In genomic region chr8:79680555-79680954, GRCm38 (mm10) we compare ENCODE assay signal across 8 mouse cellular contexts. TPM values are rescaled to one million over a fixed set of nuclear protein-coding genes. Genes with fewer than 3 reads are reported as not detected.
DNase-seq lines count a peak whose midpoint lies in the region; ATAC-seq and TF ChIP-seq lines count a peak whose summit lies in the region.

No protein-coding gene starts in this region.

- H3K27ac ChIP-seq in bone marrow macrophage, adult 2 months (ENCODE audit: insufficient read depth, low read depth, low read length), result peak overlapping the region; percentile 49
- H3K27ac ChIP-seq in limb, embryonic 11.5 days (replicated peaks; ENCODE audit: low read depth, low read length), result no peak overlapping the region
- H3K27ac ChIP-seq in midbrain, embryonic 11.5 days (ENCODE audit: low read depth, low read length), result no peak overlapping the region

- peak overlapping the region; percentile 66 for H3K4me2 ChIP-seq in limb, embryonic 11.5 days (ENCODE audit: low read depth, severe bottlenecking)
- peak overlapping the region; percentile 45 for H3K4me2 ChIP-seq in midbrain, embryonic 11.5 days

- TF ChIP-seq CTCF in bone marrow macrophage, adult 2 months (IDR thresholded peaks at IDR 0.05; ENCODE audit: low read depth, low read length), result no peak

- H3K36me3 ChIP-seq in limb, embryonic 11.5 days (ENCODE audit: control insufficient read depth, insufficient read depth, low read length), result peaks cover 8% of the 10 kb centered on the region; the same call in 1 of the 2 replicates
- H3K36me3 ChIP-seq in midbrain, embryonic 11.5 days (ENCODE audit: control insufficient read depth, insufficient read depth, low read length), result peaks cover 4% of the 10 kb centered on the region; the same call in 1 of the 2 replicates

- TF ChIP-seq POLR2A in bone marrow macrophage, adult 2 months (IDR thresholded peaks at IDR 0.05; ENCODE audit: borderline replicate concordance, low read depth, low read length), result no peak

- intact Hi-C loops in heart, postnatal 36 days (cut with DNase I), result no loop called here

- 0 out of 2 replicates have a peak overlapping the region, but pooled peaks have one; percentile 27 for H3K9ac ChIP-seq in limb, embryonic 11.5 days (ENCODE audit: low read length)
- no peak overlapping the region; the same call in 1 of the 2 replicates for H3K9ac ChIP-seq in midbrain, embryonic 11.5 days (ENCODE audit: low read length)

- WGBS in limb, embryonic 11.5 days, result 10% methylated on average over 34 of the region's 34 CpGs
- 9% methylated on average over 34 of the region's 34 CpGs for WGBS in midbrain, embryonic 11.5 days

- H3K4me1 ChIP-seq in bone marrow macrophage, adult 2 months (ENCODE audit: control insufficient read depth, insufficient read depth, low read length), result peaks cover 9% of the 10 kb centered on the region
- H3K4me1 ChIP-seq in limb, embryonic 11.5 days (ENCODE audit: control insufficient read depth, insufficient read depth, low read length), result 0 out of 2 replicates have a peak, but pooled peaks cover 2% of the 10 kb centered on the region
- no peaks in the 10 kb centered on the region for H3K4me1 ChIP-seq in midbrain, embryonic 11.5 days (ENCODE audit: control insufficient read depth, insufficient read depth, low read length)

- H3K27me3 ChIP-seq in limb, embryonic 11.5 days (ENCODE audit: control insufficient read depth, insufficient read depth, low read length), result no peaks in the 10 kb centered on the region
- H3K27me3 ChIP-seq in midbrain, embryonic 11.5 days (ENCODE audit: control insufficient read depth, insufficient read depth, low read length), result no peaks in the 10 kb centered on the region

- H3K9me3 ChIP-seq in limb, embryonic 11.5 days (ENCODE audit: control insufficient read depth, low read length), result no peaks in the 10 kb centered on the region
- H3K9me3 ChIP-seq in midbrain, embryonic 11.5 days (ENCODE audit: control insufficient read depth, low read length), result no peaks in the 10 kb centered on the region

- peak overlapping the region; percentile 73 for H3K4me3 ChIP-seq in bone marrow macrophage, adult 2 months (ENCODE audit: insufficient read depth, low read length)
- H3K4me3 ChIP-seq in limb, embryonic 11.5 days (ENCODE audit: low read depth, low read length), result peak overlapping the region; percentile 29
- H3K4me3 ChIP-seq in midbrain, embryonic 11.5 days (ENCODE audit: low read depth, low read length), result peak overlapping the region; percentile 10; the same call in 1 of the 2 replicates

- peak; percentile 28 for DNase-seq in kidney, adult 18-20 months
- DNase-seq in kidney, adult 11 months, result no peak
- peak; percentile 23 to 30 for DNase-seq in heart, postnatal 36 days
- peak; percentile 51 for DNase-seq in limb, embryonic 11.5 days (ENCODE audit: low spot score)
- peak; percentile 91 for DNase-seq in midbrain, embryonic 11.5 days (ENCODE audit: low spot score, missing footprints)
- DNase-seq in testis, postnatal 10 days (ENCODE audit: low spot score), result peak; percentile 53

- peak; percentile 94 for ATAC-seq in erythroid progenitor cell, adult 5-6 weeks (replicated peaks; ENCODE audit: low FRiP score, poor library complexity, severe bottlenecking)
- no peak for ATAC-seq in limb, embryonic 11.5 days (ENCODE audit: insufficient number of reproducible peaks, low FRiP score, low TSS enrichment, low read depth)
- ATAC-seq in midbrain, embryonic 11.5 days (ENCODE audit: low FRiP score), result peak; percentile 73

RNA-seq across cellular contexts. Expression of gene Abce1, which starts 31.0 kb away (rescaled TPM):
- 32.5 and 33.6 TPM in 2 replicates for polyA plus RNA-seq in bone marrow macrophage, adult 2 months (2012; ENCODE audit: insufficient read depth, insufficient read length, missing spikeins)
- 46.9 and 53.7 TPM in 2 replicates for total RNA-seq in erythroid progenitor cell, adult 5-6 weeks (2015; ENCODE audit: low replicate concordance)
- total RNA-seq in erythroid progenitor cell, adult 5-6 weeks (2017; ENCODE audit: low replicate concordance), result 36.1 and 43.4 TPM in 2 replicates
- total RNA-seq in heart, postnatal 36 days (2021), result 10 to 100 TPM; 45.8 to 48.5 TPM
- 135 and 144 TPM in 2 replicates for polyA plus RNA-seq in limb, embryonic 11.5 days (2014; fragmentation: Nextera tagmentation; extraction: Ambion mirVana)
- 139 and 160 TPM in 2 replicates for polyA plus RNA-seq in midbrain, embryonic 11.5 days (2014; fragmentation: Nextera tagmentation; extraction: Ambion mirVana)

RNA-seq across cellular contexts. Expression of gene Anapc10, which starts 31.1 kb away (rescaled TPM):
- polyA plus RNA-seq in bone marrow macrophage, adult 2 months (2012; ENCODE audit: insufficient read depth, insufficient read length, missing spikeins), result 20.3 and 21.7 TPM in 2 replicates
- 7.2 and 9.6 TPM in 2 replicates for total RNA-seq in erythroid progenitor cell, adult 5-6 weeks (2015; ENCODE audit: low replicate concordance)
- total RNA-seq in erythroid progenitor cell, adult 5-6 weeks (2017; ENCODE audit: low replicate concordance), result 2.1 and 6.2 TPM in 2 replicates
- total RNA-seq in heart, postnatal 36 days (2021), result 1 to 10 TPM; 4.6 to 6.0 TPM
- polyA plus RNA-seq in limb, embryonic 11.5 days (2014; fragmentation: Nextera tagmentation; extraction: Ambion mirVana), result 43.1 and 44.0 TPM in 2 replicates
- 43.7 and 46.6 TPM in 2 replicates for polyA plus RNA-seq in midbrain, embryonic 11.5 days (2014; fragmentation: Nextera tagmentation; extraction: Ambion mirVana)

RNA-seq across cellular contexts. Expression of gene Otud4, which starts 41.1 kb away (rescaled TPM):
- 26.8 and 30.7 TPM in 2 replicates for polyA plus RNA-seq in bone marrow macrophage, adult 2 months (2012; ENCODE audit: insufficient read depth, insufficient read length, missing spikeins)
- 22.2 and 47.2 TPM in 2 replicates for total RNA-seq in erythroid progenitor cell, adult 5-6 weeks (2015; ENCODE audit: low replicate concordance)
- 33.2 and 51.1 TPM in 2 replicates for total RNA-seq in erythroid progenitor cell, adult 5-6 weeks (2017; ENCODE audit: low replicate concordance)
- total RNA-seq in heart, postnatal 36 days (2021), result 10 to 100 TPM; 44.8 to 55.3 TPM
- polyA plus RNA-seq in limb, embryonic 11.5 days (2014; fragmentation: Nextera tagmentation; extraction: Ambion mirVana), result 20.6 and 23.2 TPM in 2 replicates
- 22.2 and 22.7 TPM in 2 replicates for polyA plus RNA-seq in midbrain, embryonic 11.5 days (2014; fragmentation: Nextera tagmentation; extraction: Ambion mirVana)

Comparison
In these comparisons a context has a peak if more than half of its experiments do, and no peak if none do; other contexts are left out.
1. H3K4me3 ChIP-seq: peak in every context shown above with its lines; median percentile 73 in bone marrow macrophage, adult 2 months; 29 in limb, embryonic 11.5 days; 10 in midbrain, embryonic 11.5 days.